Mouse (Mus musculus) ES-E14 (cell line): ENCODE measurements around the gene Ptger3.

Source experiments
- HCFC1 ChIP-seq: IDR thresholded peaks from 2 replicates; pipeline ENCODE4 v1.6.1; 2012; ENCODE audit warnings: low read length, inconsistent platforms, borderline replicate concordance; ENCODE audit not compliant: insufficient read depth
- MAFK ChIP-seq: IDR thresholded peaks from 2 replicates; pipeline ENCODE4 v1.6.1; 2014; ENCODE audit warnings: mild to moderate bottlenecking, low read depth, low read length, inconsistent platforms; ENCODE audit not compliant: insufficient read depth
- ZC3H11A ChIP-seq: IDR thresholded peaks from 2 replicates; pipeline ENCODE4 v1.6.1; 2012; ENCODE audit warnings: low read depth, mild to moderate bottlenecking, inconsistent platforms, low read length, borderline replicate concordance
- ZNF384 ChIP-seq: IDR thresholded peaks from 2 replicates; pipeline ENCODE4 v1.6.1; 2012; ENCODE audit warnings: low read depth, low read length, inconsistent platforms

DNA sequence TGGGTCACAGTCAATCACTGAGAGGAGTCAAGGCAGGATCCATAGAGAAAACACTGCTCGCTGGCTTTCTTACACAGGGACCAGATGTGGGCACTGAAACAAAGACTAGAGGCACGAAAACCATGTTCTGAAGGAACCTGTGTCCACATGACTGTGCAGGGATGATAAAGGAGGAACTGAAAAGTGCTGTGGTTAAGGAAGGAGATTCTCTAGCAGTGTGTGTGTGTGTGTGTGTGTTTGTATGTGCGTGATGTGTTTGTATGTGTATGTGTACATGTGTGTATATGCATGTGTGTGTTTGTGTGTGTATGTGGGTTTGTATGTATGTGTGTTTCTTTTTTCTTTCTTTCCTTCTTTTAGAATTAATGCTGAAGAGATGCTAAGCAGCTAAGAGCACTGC, 67.7 kb downstream of the Ptger3 start:
- TF ChIP-seq HCFC1: no peak
- TF ChIP-seq ZNF384: no peak
- no peak for TF ChIP-seq MAFK
- TF ChIP-seq ZC3H11A: no peak
